Mouse (Mus musculus) C2C12 (cell line): ENCODE results near the gene Fam133b. TPM values are rescaled to one million over a fixed set of nuclear protein-coding genes. Genes with fewer than 3 reads are reported as not detected.
"Not testable (repeated sequence)": the region's sequence is repeated elsewhere in the genome, so short reads cannot be mapped to it uniquely, and the experiment has no call there.

ENCODE experiments used
- H3K27me3 ChIP-seq: one replicate; pipeline ENCODE4 v1.6.1; 2011; ENCODE audit not compliant: control insufficient read depth, insufficient read depth, insufficient read length
- H3K36me3 ChIP-seq: one replicate; pipeline ENCODE4 v1.6.1; 2011; ENCODE audit not compliant: control insufficient read depth, insufficient read depth
- H3K4me3 ChIP-seq: one replicate; pipeline ENCODE4 v1.5.1; 2011; ENCODE audit warnings: mild to moderate bottlenecking, control low read depth; ENCODE audit not compliant: poor library complexity, insufficient read depth, severe bottlenecking
- H3K79me2 ChIP-seq: one replicate; pipeline ENCODE4 v1.6.1; 2011; ENCODE audit not compliant: control insufficient read depth, insufficient read depth
- H3K79me3 ChIP-seq: one replicate; pipeline ENCODE4 v1.6.1; 2011; ENCODE audit warnings: low read depth, control low read depth
- H3ac ChIP-seq: one replicate; pipeline ENCODE3; 2011; ENCODE audit warnings: low read depth; ENCODE audit not compliant: control insufficient read depth, insufficient read length
- CEBPB ChIP-seq: IDR thresholded peaks from one replicate; pipeline ENCODE4 v1.6.1; 2011; ENCODE audit warnings: low read depth, mild to moderate bottlenecking, control low read depth, moderate library complexity
- CTCF ChIP-seq: IDR thresholded peaks from one replicate; pipeline ENCODE4 v1.5.1; 2011; ENCODE audit not compliant: control insufficient read depth, insufficient read depth, insufficient read length
- FOSL1 ChIP-seq: IDR thresholded peaks from one replicate; pipeline ENCODE4 v1.8.0; 2011; ENCODE audit warnings: mild to moderate bottlenecking, low read length; ENCODE audit not compliant: poor library complexity, insufficient read depth, severe bottlenecking
- MAX ChIP-seq: IDR thresholded peaks from one replicate; pipeline ENCODE4 v1.6.1; 2011; ENCODE audit warnings: mild to moderate bottlenecking, control low read depth
- MYOD1 ChIP-seq: IDR thresholded peaks from one replicate; pipeline ENCODE4 v1.6.1; 2011; ENCODE audit warnings: low read depth; ENCODE audit not compliant: control insufficient read depth, insufficient read length
- MYOG ChIP-seq: IDR thresholded peaks from one replicate; pipeline ENCODE4 v1.6.1; 2011; ENCODE audit not compliant: control insufficient read depth, insufficient read length; ENCODE audit errors: extremely low read depth
- USF1 ChIP-seq: IDR thresholded peaks from one replicate; pipeline ENCODE4 v1.6.1; 2011; ENCODE audit warnings: low read depth, mild to moderate bottlenecking, control low read depth, moderate library complexity
- polyA plus RNA-seq: library from polyadenylated mRNA; unstranded; fragments of >200 nt; fragmentation: generic; extraction: Trizol; gene quantifications from one replicate; pipeline ENCODE4 v1.2.1, GENCODE M21; 2012; ENCODE audit warnings: missing spikeins

Gene Fam133b
- polyA plus RNA-seq, 1 experiment: 13.3 TPM

DNA sequence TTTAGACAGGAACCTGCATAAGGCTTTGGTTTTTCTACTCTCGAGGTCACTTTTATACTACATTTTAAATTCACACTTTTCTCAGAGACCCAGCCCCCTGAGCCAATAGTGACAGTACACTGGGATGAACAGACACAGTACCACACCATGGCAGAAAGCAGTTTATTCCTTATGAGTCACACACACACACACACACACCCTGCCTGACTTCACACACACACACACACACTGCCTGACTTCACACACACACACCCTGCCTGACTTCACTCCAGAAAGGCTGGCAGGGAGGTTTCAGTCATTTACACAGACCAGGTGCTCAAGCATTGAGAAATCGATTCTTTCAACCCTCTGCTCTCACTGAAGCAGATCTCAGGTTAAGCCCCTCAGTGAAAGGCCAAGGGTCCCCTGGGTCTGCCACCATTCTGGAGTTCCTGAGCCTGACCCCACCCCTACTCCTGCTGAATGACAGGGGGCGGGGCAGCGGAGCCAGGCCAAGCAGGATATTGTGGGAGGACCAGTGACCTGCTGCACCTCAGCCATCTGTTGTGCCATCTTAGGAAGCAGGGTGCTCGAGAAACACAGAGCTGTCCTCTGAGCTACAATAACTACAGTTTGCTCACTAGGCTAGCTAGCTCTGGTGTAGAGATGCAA is 16.5 kb upstream of the Fam133b start:
- Histone ChIP-seq H3K4me3 (no peak overlapping the region), H3K36me3 (peaks cover 45% of the 10 kb centered on the region), H3K79me3 (no peaks in the 10 kb centered on the region), H3ac (no peak overlapping the region), H3K27me3 (no peaks in the 10 kb centered on the region), H3K79me2 (no peaks in the 10 kb centered on the region)
- no peak for TF ChIP-seq CTCF
- TF ChIP-seq CEBPB: no peak
- TF ChIP-seq MYOD1: no peak
- TF ChIP-seq FOSL1: no peak
- no peak for TF ChIP-seq USF1
- TF ChIP-seq MAX: no peak
- no peak for TF ChIP-seq MYOG

DNA sequence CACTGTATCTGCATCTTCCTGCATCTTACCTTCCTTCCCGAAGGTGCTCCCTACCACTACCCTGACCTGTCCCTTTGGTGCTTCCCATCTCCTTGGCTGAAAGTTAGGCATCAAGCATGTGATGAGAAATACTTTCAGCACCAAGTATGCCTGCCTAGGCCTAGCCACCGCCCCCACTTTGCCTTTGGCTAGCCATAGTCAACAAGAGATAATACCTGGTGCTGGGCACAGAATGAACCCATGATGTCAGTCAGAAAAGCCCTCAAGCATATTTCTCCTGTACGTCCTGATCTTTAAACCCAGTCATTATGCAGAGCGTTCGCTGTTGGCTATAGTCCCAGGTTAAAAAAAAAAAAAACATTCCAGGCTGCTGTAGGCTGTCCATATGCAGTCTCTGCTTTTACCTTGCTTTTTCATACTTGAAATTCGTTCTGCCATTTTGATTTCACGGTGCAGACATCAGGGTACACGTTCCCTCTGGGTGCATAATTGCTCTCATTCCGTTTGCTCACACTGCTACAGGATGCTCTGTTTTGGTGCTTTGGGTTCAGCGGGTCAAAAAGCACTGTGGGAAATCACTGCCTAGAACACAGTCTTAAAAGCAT is 13.9 kb upstream of the Fam133b start:
- no peaks in the 10 kb centered on the region for H3K79me3 ChIP-seq
- no peaks in the 10 kb centered on the region for H3K79me2 ChIP-seq
- TF ChIP-seq MAX (no peak), MYOG (no peak), USF1 (no peak), FOSL1 (no peak), CEBPB (no peak), MYOD1 (no peak), CTCF (no peak)
- no peak overlapping the region for H3ac ChIP-seq
- peaks cover 24% of the 10 kb centered on the region for H3K36me3 ChIP-seq
- no peak overlapping the region for H3K4me3 ChIP-seq
- H3K27me3 ChIP-seq: no peaks in the 10 kb centered on the region

DNA sequence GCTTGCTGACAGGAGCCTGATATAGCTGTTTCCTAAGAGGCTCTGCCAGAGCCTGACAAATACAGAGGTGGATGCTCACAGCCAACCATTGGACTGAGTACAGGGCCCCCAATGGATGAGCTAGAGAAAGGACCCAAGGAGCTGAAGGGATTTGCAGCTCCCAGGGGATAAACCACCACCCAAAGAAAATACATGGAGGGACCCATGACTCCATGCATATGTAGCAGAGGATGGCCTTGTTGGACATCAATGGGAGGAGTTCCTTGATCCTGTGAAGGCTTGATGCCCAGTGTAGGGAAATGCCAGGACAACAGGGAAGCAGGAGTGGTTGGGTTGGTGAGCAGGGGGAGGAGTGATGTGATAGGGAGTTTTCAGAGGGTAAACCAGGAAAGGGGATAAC is 11.6 kb upstream of the Fam133b start:
- H3K79me3 ChIP-seq, H3K36me3 ChIP-seq, H3K27me3 ChIP-seq, H3K79me2 ChIP-seq, H3ac ChIP-seq, H3K4me3 ChIP-seq: not testable (repeated sequence)

DNA sequence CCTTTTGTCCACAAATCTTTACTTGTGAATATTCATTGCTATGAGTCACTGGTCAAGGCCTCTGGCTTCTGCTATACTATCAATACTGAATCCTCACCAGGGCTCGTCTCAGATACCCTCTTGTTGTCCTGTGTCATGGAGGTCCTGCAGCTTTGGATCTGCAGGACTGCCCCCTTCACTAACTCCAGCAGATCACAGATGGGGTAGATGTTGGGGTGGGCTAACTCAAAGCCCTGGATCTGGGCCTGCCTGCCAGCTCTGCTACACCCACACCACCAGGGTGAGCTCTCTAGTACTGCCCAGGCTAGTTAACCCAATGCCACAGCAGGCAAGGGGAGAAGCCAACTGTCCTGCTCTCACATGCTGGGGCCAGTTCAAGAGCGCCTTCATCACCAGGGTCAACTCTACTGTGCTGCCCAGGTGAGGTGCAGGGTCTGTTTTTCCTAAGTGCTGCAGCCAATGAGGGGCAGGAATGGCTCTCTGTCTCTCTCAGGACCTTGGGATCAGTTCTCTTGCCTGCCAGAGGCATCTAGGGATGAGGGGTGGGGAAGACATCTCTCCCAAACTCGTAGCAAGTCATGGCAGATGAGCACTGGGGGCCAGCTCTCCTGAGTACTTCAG is 6.9 kb upstream of the Fam133b start:
- no peaks in the 10 kb centered on the region for H3K27me3 ChIP-seq
- TF ChIP-seq CTCF: no peak
- no peak for TF ChIP-seq USF1
- no peak for TF ChIP-seq FOSL1
- no peak for TF ChIP-seq MAX
- TF ChIP-seq MYOD1: no peak
- TF ChIP-seq MYOG: no peak
- TF ChIP-seq CEBPB: no peak
- no peak overlapping the region for H3K4me3 ChIP-seq
- no peaks in the 10 kb centered on the region for H3K36me3 ChIP-seq
- H3ac ChIP-seq: no peak overlapping the region
- no peaks in the 10 kb centered on the region for H3K79me2 ChIP-seq
- H3K79me3 ChIP-seq: no peaks in the 10 kb centered on the region

DNA sequence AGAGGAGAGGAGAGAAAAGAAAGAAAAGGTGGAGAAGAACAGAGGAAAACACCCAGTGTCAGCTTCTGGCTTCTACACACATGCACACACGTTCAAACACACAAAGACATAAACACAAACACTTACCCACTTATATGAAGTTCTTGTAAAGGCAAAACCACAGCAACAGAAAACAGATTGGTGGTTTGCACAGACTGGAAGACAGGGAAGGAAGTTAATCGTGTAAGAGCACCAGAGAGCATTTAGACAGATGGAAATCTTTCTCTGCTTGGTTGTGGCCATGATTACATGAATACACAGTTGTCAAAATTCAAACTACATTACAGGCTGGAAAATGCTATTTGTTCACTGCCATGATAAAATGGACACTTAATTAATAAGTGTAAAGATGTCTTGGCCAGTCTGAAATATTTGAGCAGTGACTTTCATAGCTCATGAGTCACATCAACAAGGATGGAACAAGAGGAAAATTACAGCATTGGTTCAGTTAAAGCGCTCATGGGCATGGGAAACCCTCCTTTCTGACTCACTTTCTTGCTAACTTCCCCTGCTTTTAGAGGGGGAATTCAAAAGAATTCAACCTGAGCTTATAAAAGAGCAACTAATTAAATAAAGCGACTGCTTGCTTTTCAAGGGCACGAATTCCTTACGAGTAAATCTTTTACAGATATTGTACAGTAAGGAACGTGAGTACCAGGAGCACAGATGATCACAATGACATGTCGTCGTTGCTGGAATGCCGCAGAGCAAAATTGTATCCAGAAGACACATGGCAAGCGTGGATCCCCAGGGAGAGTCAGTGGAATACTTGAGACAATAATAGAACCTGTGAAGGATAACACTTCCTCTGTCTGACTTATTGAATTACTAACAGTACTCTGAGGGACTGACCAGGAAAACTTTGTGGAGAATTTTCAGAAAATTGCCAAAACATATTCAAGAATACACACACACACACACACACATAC is 4.8 kb upstream of the Fam133b start:
- no peaks in the 10 kb centered on the region for H3K36me3 ChIP-seq
- H3K27me3 ChIP-seq: no peaks in the 10 kb centered on the region
- H3ac ChIP-seq: no peak overlapping the region
- H3K79me3 ChIP-seq: no peaks in the 10 kb centered on the region
- TF ChIP-seq FOSL1 (peak; percentile 31), CTCF (no peak), CEBPB (no peak), MAX (peak; percentile 75)
- H3K4me3 ChIP-seq: no peak overlapping the region
- H3K79me2 ChIP-seq: peaks cover 3% of the 10 kb centered on the region
